Mouse (Mus musculus): ENCODE results near the gene Casc1.

- TF ChIP-seq GABPA (IDR thresholded peaks at IDR 0.05; ENCODE audit: low read depth, low read length): no peak
- TF ChIP-seq POLR2A (IDR thresholded peaks at IDR 0.05; ENCODE audit: control insufficient read depth in 1 of 2, insufficient read depth in 1 of 2, low read depth in 1 of 2, low read length in 2 of 2, poor library complexity in 1 of 2): no peak
- no peak for TF ChIP-seq CTCF (IDR thresholded peaks at IDR 0.05 in 2 of 3, conservative IDR thresholded peaks at IDR 0.05 in 1 of 3; ENCODE audit: control insufficient read depth in 1 of 3, insufficient read depth in 1 of 3, low read depth in 2 of 3, low read length in 3 of 3, poor library complexity in 1 of 3, severe bottlenecking in 1 of 3)
- no peak for TF ChIP-seq CHD2 (IDR thresholded peaks at IDR 0.05; ENCODE audit: low read length)
- no peak for TF ChIP-seq EP300 (IDR thresholded peaks at IDR 0.05; ENCODE audit: low read depth in 1 of 2, low read length in 2 of 2)
- TF ChIP-seq USF1 (IDR thresholded peaks at IDR 0.05; ENCODE audit: low read depth, low read length): no peak
- TF ChIP-seq MXI1 (IDR thresholded peaks at IDR 0.05; ENCODE audit: low read depth, low read length): no peak
- TF ChIP-seq MAFK (IDR thresholded peaks at IDR 0.05; ENCODE audit: borderline replicate concordance, low read depth, low read length): no peak
- no peak for TF ChIP-seq ZMIZ1 (IDR thresholded peaks at IDR 0.05; ENCODE audit: low read depth, low read length)
- no peak for TF ChIP-seq SIN3A (IDR thresholded peaks at IDR 0.05; ENCODE audit: low read length)
- no peak for TF ChIP-seq ETS1 (IDR thresholded peaks at IDR 0.05; ENCODE audit: low read depth, low read length)
- no peak for TF ChIP-seq HCFC1 (IDR thresholded peaks at IDR 0.05; ENCODE audit: low read depth, low read length)
- no peak for TF ChIP-seq ELF1 (IDR thresholded peaks at IDR 0.05; ENCODE audit: low read depth, low read length)
- no peak for TF ChIP-seq RCOR1 (IDR thresholded peaks at IDR 0.05; ENCODE audit: low read depth, low read length)
These were observed 75.0 kb downstream of the Casc1 start for GRCm38 (mm10) chr6:145135804-145136203.
